Mouse (Mus musculus): ENCODE measurements around the gene Lamc2. TPM values are rescaled to one million over a fixed set of nuclear protein-coding genes. Genes with fewer than 3 reads are reported as not detected.

The Lamc2 gene
- total and polyA plus RNA-seq, 2 experiments: 0.05 to 0.18 TPM

DNA sequence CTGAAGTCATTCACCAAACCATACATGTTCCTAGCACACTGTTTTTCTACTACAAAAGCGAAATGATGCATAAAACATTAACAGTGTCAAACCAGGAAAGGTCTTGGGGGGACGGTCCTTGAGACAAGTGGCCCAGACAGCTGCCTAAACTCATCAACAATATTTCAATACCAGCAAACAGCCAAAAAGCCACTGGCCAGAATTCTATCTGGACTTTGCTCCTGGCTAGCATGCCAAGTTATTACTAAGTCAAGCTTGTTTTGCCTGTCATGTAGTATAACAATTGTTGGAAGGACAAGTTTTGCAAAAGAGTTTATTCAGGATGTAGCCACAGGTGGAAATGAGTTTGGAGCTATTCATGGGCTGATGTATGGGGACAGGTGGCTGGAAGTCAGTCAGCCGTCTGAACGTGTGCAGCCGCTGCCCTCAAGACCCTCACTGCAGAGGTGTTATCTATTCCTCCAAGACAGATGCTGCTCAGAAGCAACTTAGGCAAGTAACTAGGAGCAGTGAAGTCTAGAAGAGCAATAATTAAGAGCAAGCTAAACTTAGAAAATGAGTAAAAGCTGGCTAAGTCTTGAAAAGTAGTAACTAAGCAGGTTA, 29.1 kb downstream of the Lamc2 start:
- WGBS: 54% methylated on average over 5 of the region's 5 CpGs

DNA sequence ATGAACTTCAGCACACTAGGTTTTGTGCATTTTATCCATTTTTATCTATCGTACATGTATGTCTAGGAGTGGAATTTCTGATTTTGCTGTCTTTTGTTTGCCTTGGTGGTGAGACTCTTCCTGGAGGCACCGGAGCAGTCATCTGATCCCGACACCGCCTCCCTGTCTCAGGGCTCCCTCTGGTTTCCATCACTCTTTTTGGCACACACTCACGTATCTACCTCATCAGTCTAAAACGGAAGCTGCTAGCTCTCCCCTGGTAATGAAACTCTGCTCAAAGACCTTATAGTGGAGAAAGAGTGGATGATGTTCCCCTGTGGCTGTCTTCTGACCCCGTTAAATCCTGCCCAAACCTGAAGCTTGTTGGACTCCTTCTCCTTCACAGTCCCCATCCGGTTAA, 30.9 kb downstream of the Lamc2 start:
- no peak for TF ChIP-seq POLR2A (IDR thresholded peaks at IDR 0.05; ENCODE audit: extremely low read depth, insufficient read depth, low read length)
- TF ChIP-seq CTCF (IDR thresholded peaks at IDR 0.05; ENCODE audit: low read depth, low read length): no peak
- no peak for DNase-seq (ENCODE audit: extremely low read depth, low read depth, low spot score)
- Histone ChIP-seq H3K4me3 (ENCODE audit: insufficient read depth, low read depth, low read length) (no peak overlapping the region), H3K9ac (ENCODE audit: low read depth, low read length) (no peak overlapping the region), H3K27ac (replicated peaks; ENCODE audit: insufficient read depth, low read depth, low read length) (no peak overlapping the region), H3K27me3 (ENCODE audit: control insufficient read depth, insufficient read depth, low read length) (no peaks in the 10 kb centered on the region), H3K4me1 (ENCODE audit: control insufficient read depth, insufficient read depth, low read length) (peaks cover 5% of the 10 kb centered on the region; the same call in 1 of the 2 replicates), H3K36me3 (ENCODE audit: control insufficient read depth, insufficient read depth, low read length) (no peaks in the 10 kb centered on the region), H3K79me2 (ENCODE audit: control insufficient read depth, insufficient read depth, low read length) (no peaks in the 10 kb centered on the region)
- WGBS: 85% methylated on average over 8 of the region's 8 CpGs

More for the DNA sequence above, 29.1 kb downstream of the Lamc2 start:
- Histone ChIP-seq H3K4me3 (ENCODE audit: insufficient read depth, low read depth, low read length) (no peak overlapping the region), H3K9ac (ENCODE audit: low read depth, low read length) (no peak overlapping the region), H3K27ac (replicated peaks; ENCODE audit: insufficient read depth, low read depth, low read length) (no peak overlapping the region), H3K4me1 (ENCODE audit: control insufficient read depth, insufficient read depth, low read length) (peaks cover 5% of the 10 kb centered on the region; the same call in 1 of the 2 replicates), H3K79me2 (ENCODE audit: control insufficient read depth, insufficient read depth, low read length) (no peaks in the 10 kb centered on the region), H3K36me3 (ENCODE audit: control insufficient read depth, insufficient read depth, low read length) (no peaks in the 10 kb centered on the region), H3K27me3 (ENCODE audit: control insufficient read depth, insufficient read depth, low read length) (no peaks in the 10 kb centered on the region)
- DNase-seq (ENCODE audit: extremely low read depth, low read depth, low spot score): peak; percentile 87
- no peak for TF ChIP-seq POLR2A (IDR thresholded peaks at IDR 0.05; ENCODE audit: extremely low read depth, insufficient read depth, low read length)
- no peak for TF ChIP-seq CTCF (IDR thresholded peaks at IDR 0.05; ENCODE audit: low read depth, low read length)

DNA sequence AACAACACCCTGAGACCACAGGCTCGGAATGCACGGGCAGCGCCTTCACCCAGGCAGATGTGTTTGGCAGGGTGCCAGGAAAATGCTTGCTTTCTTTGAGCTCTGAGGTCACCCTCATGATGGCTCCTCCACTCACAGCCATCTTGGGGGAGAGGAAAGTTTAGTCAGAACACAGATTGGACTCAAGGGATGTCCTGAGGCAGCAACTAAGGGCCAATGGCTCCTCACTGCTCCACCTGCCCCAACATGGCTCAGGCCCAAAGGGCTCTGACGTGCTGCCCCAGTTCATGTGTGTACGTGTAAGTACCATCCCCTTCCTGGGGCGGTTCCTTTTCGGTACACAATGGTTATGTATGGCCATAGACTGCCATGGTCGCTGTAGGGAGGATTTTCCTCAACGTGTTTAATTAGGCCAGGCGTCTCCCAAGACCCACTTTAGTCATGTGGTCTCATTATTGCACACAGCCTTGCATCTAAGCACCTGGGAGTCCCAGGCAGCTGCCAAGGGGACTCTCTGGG, 32.6 kb downstream of the Lamc2 start:
- H3K27ac ChIP-seq (replicated peaks; ENCODE audit: insufficient read depth, low read depth, low read length): no peak overlapping the region

DNA sequence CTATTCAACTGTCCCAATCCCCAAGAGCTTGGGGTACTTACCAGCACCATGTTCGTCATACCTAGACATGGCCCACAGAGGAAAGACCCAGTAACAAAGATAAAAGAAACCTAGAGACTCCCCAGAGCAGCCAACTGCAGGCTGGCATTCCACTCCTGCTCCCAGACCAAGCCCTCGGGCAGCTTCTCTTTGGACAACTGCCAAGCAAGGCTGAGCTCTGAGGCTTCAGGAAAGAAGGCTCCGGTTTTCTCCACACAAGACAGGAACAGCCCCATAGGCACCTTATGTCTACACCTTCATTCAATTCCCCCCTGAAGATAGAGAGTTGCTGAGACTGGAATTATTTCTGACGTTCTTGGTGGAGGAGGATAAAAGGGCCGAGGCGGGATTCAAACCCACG, 33.7 kb downstream of the Lamc2 start:
- TF ChIP-seq POLR2A (IDR thresholded peaks at IDR 0.05; ENCODE audit: extremely low read depth, insufficient read depth, low read length) (no peak), CTCF (IDR thresholded peaks at IDR 0.05; ENCODE audit: low read depth, low read length) (no peak)
- 80% methylated on average over 7 of the region's 7 CpGs for WGBS

More for the DNA sequence above, 32.6 kb downstream of the Lamc2 start:
- 72% methylated on average over 10 of the region's 10 CpGs for WGBS
- H3K4me3 ChIP-seq (ENCODE audit: insufficient read depth, low read depth, low read length): no peak overlapping the region
- H3K27me3 ChIP-seq (ENCODE audit: control insufficient read depth, insufficient read depth, low read length): no peaks in the 10 kb centered on the region
- no peaks in the 10 kb centered on the region for H3K36me3 ChIP-seq (ENCODE audit: control insufficient read depth, insufficient read depth, low read length)
- H3K79me2 ChIP-seq (ENCODE audit: control insufficient read depth, insufficient read depth, low read length): no peaks in the 10 kb centered on the region
- no peak for TF ChIP-seq CTCF (IDR thresholded peaks at IDR 0.05; ENCODE audit: low read depth, low read length)
- no peak for TF ChIP-seq POLR2A (IDR thresholded peaks at IDR 0.05; ENCODE audit: extremely low read depth, insufficient read depth, low read length)
- DNase-seq (ENCODE audit: extremely low read depth, low read depth, low spot score): peak; percentile 16
- no peak overlapping the region for H3K9ac ChIP-seq (ENCODE audit: low read depth, low read length)
- H3K4me1 ChIP-seq (ENCODE audit: control insufficient read depth, insufficient read depth, low read length): peaks cover 5% of the 10 kb centered on the region; the same call in 1 of the 2 replicates

DNA sequence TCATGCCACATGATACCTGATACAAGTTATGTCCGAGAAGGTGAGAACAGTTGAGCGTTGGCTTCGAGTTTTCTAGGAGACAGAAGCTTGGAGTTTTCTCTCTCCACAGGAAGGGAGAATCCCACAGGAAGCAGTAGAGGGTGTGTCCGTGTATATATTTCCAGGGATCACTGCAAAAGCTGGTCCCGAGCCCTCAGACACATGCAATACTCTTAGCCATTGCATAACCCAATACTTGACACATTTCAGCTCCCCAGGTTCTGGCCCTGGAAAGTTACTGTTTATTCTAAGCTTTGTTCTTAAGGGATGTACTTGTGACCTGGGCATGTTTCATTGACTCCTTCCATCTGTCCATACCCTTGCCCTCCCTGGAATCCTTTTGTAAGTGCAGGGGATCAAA, 40.5 kb downstream of the Lamc2 start:
- TF ChIP-seq POLR2A (IDR thresholded peaks at IDR 0.05; ENCODE audit: extremely low read depth, insufficient read depth, low read length) (no peak), CTCF (IDR thresholded peaks at IDR 0.05; ENCODE audit: low read depth, low read length) (no peak)
- 69% methylated on average over 5 of the region's 5 CpGs for WGBS
- Histone ChIP-seq H3K9ac (ENCODE audit: low read depth, low read length) (no peak overlapping the region), H3K79me2 (ENCODE audit: control insufficient read depth, insufficient read depth, low read length) (no peaks in the 10 kb centered on the region), H3K4me3 (ENCODE audit: insufficient read depth, low read depth, low read length) (no peak overlapping the region), H3K27me3 (ENCODE audit: control insufficient read depth, insufficient read depth, low read length) (no peaks in the 10 kb centered on the region), H3K27ac (replicated peaks; ENCODE audit: insufficient read depth, low read depth, low read length) (no peak overlapping the region), H3K4me1 (ENCODE audit: control insufficient read depth, insufficient read depth, low read length) (no peaks in the 10 kb centered on the region), H3K36me3 (ENCODE audit: control insufficient read depth, insufficient read depth, low read length) (no peaks in the 10 kb centered on the region)
- DNase-seq (ENCODE audit: extremely low read depth, low read depth, low spot score): no peak

More for the DNA sequence above, 33.7 kb downstream of the Lamc2 start:
- Histone ChIP-seq H3K27me3 (ENCODE audit: control insufficient read depth, insufficient read depth, low read length) (no peaks in the 10 kb centered on the region), H3K79me2 (ENCODE audit: control insufficient read depth, insufficient read depth, low read length) (no peaks in the 10 kb centered on the region), H3K27ac (replicated peaks; ENCODE audit: insufficient read depth, low read depth, low read length) (no peak overlapping the region), H3K36me3 (ENCODE audit: control insufficient read depth, insufficient read depth, low read length) (no peaks in the 10 kb centered on the region), H3K4me3 (ENCODE audit: insufficient read depth, low read depth, low read length) (no peak overlapping the region), H3K4me1 (ENCODE audit: control insufficient read depth, insufficient read depth, low read length) (peaks cover 5% of the 10 kb centered on the region; the same call in 1 of the 2 replicates), H3K9ac (ENCODE audit: low read depth, low read length) (no peak overlapping the region)
- DNase-seq (ENCODE audit: extremely low read depth, low read depth, low spot score): no peak

DNA sequence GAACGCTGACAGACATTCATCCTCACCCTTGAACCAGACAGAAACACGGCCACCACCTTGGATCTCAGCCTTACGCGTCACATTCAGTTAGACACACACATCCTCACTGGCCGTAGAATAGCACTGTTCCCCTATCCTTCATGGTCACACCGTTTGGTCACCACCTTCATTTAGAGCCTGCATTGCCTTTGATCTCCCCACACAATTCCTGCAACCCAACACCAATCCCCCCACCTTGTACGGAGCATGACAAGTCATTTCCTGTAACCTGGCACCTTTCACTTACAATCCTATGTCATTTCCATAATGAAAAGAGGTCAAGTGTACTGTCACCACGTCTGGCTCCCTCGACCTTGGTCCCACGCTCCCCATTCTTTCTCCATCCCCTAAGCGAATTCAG, 42.2 kb downstream of the Lamc2 start:
- H3K27me3 ChIP-seq (ENCODE audit: control insufficient read depth, insufficient read depth, low read length): no peaks in the 10 kb centered on the region
- no peaks in the 10 kb centered on the region for H3K36me3 ChIP-seq (ENCODE audit: control insufficient read depth, insufficient read depth, low read length)
- no peak overlapping the region for H3K9ac ChIP-seq (ENCODE audit: low read depth, low read length)
- H3K4me3 ChIP-seq (ENCODE audit: insufficient read depth, low read depth, low read length): no peak overlapping the region
- TF ChIP-seq CTCF (IDR thresholded peaks at IDR 0.05; ENCODE audit: low read depth, low read length) (no peak), POLR2A (IDR thresholded peaks at IDR 0.05; ENCODE audit: extremely low read depth, insufficient read depth, low read length) (no peak)
- no peaks in the 10 kb centered on the region for H3K4me1 ChIP-seq (ENCODE audit: control insufficient read depth, insufficient read depth, low read length)
- H3K79me2 ChIP-seq (ENCODE audit: control insufficient read depth, insufficient read depth, low read length): no peaks in the 10 kb centered on the region
- WGBS: 83% methylated on average over 11 of the region's 11 CpGs
- DNase-seq (ENCODE audit: extremely low read depth, low read depth, low spot score): no peak
- no peak overlapping the region for H3K27ac ChIP-seq (replicated peaks; ENCODE audit: insufficient read depth, low read depth, low read length)
